Mouse (Mus musculus) heart, embryonic 16.5 days (tissue): ENCODE measurements around the gene Trpc4ap. TPM values are rescaled to one million over a fixed set of nuclear protein-coding genes. Genes with fewer than 3 reads are reported as not detected.

Experiments
- ATAC-seq: fragments of 200-750 bp; cut with Nextera tagmentation; replicated peaks from 2 replicates; pipeline ENCODE4 v1.8.0; 2017; ENCODE audit warnings: moderate number of reproducible peaks; ENCODE audit not compliant: insufficient read depth, low FRiP score; ENCODE audit errors: extremely low read depth
- H3K27ac ChIP-seq: fragments of 300-500 bp; sonication (generic); 2 replicates; pipeline ENCODE4 v1.5.1; 2014; ENCODE audit warnings: mild to moderate bottlenecking, low read length, control low read depth, moderate library complexity
- H3K27me3 ChIP-seq: fragments of 300-500 bp; sonication (generic); 2 replicates; pipeline ENCODE4 v1.6.1; 2014; ENCODE audit warnings: low read length, mixed read lengths; ENCODE audit not compliant: control insufficient read depth, insufficient read depth
- H3K36me3 ChIP-seq: fragments of 300-500 bp; sonication (generic); 2 replicates; pipeline ENCODE4 v1.6.1; 2014; ENCODE audit not compliant: control insufficient read depth, insufficient read depth
- H3K4me1 ChIP-seq: fragments of 300-500 bp; sonication (generic); 2 replicates; pipeline ENCODE4 v1.6.1; 2014; ENCODE audit warnings: low read length, mixed read lengths; ENCODE audit not compliant: control insufficient read depth, insufficient read depth
- H3K4me2 ChIP-seq: fragments of 300-500 bp; sonication (generic); 2 replicates; pipeline ENCODE4 v1.6.1; 2014; ENCODE audit warnings: low read depth, mild to moderate bottlenecking, control low read depth, low read length
- H3K4me3 ChIP-seq: fragments of 300-500 bp; sonication (generic); 2 replicates; pipeline ENCODE4 v1.5.1; 2014; ENCODE audit warnings: mild to moderate bottlenecking, control low read depth, low read length
- H3K9ac ChIP-seq: fragments of 300-500 bp; sonication (generic); 2 replicates; pipeline ENCODE4 v1.6.1; 2014; ENCODE audit warnings: low read length, control low read depth
- H3K9me3 ChIP-seq: fragments of 300-500 bp; sonication (generic); replicated peaks from 2 replicates; pipeline ENCODE4 v1.6.1; 2016; ENCODE audit warnings: low read length; ENCODE audit not compliant: control insufficient read depth
- WGBS: fragments of 180-500 bp; shearing (Covaris S2); extraction: QIAGEN DNeasy Blood & Tissue Kit; methylation state at CpG from one replicate; pipeline ENCODE4 v1.1.7; 2014; 5-methylcytosine and 5-hydroxymethylcytosine counted together
- polyA plus RNA-seq: library from polyadenylated mRNA; unstranded; fragments of >200 nt; fragmentation: Nextera tagmentation; extraction: Ambion mirVana; gene quantifications from 2 replicates; pipeline ENCODE4 v1.2.1, GENCODE M21; 2015

Gene Trpc4ap
- polyA plus RNA-seq, 1 experiment from 2014 or later = 98.6 TPM

DNA sequence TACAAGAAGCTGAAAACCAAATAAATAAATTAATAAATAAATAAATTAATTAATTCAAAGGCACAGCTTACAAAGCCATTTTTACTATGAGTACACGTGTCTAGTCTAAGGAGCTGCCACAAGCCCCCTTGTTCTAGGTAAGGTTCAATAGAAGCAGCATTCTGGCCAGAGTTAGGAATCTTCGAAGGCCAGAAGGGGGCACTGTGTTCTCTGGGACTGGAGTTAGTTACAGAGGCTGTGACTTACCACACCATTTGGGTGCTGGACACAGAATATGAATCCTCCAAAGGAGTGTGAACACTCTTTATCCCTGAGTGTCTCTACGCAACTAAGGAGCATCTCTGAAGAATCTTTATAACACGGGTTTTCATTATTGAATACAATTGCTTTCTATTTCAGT lies 23.7 kb downstream of the Trpc4ap start:
- ATAC-seq = no peak
- no peaks in the 10 kb centered on the region for H3K4me1 ChIP-seq
- no peaks in the 10 kb centered on the region for H3K27me3 ChIP-seq
- H3K4me3 ChIP-seq = no peak overlapping the region
- no peaks in the 10 kb centered on the region for H3K9me3 ChIP-seq
- peaks cover 39% of the 10 kb centered on the region for H3K36me3 ChIP-seq
- H3K9ac ChIP-seq = no peak overlapping the region
- H3K4me2 ChIP-seq = no peak overlapping the region
- no peak overlapping the region for H3K27ac ChIP-seq
- 82% methylated on average over 4 of the region's 4 CpGs for WGBS

DNA sequence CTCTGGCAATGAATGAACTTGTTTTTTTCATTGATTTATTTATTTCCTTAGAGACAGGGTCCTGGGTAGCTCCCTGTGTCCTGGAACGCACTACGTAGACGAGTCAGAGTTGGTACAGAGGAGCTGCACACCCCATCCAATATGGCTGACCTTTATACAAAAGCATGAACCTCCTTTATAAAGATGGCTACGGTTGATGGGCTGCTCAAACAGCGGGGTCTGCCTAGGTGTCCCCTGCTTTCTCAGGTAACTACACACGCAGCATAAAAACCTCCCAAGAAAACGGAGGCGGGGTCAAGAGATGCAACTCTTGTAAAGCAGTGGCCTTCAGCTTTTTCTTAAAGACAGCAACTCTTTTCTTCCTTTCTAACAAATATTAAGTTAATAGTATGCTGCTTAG lies 24.3 kb downstream of the Trpc4ap start:
- Histone ChIP-seq H3K27ac (no peak overlapping the region), H3K4me1 (no peaks in the 10 kb centered on the region), H3K9me3 (no peaks in the 10 kb centered on the region), H3K27me3 (no peaks in the 10 kb centered on the region), H3K4me3 (no peak overlapping the region), H3K9ac (no peak overlapping the region), H3K4me2 (no peak overlapping the region), H3K36me3 (peaks cover 41% of the 10 kb centered on the region)
- no peak for ATAC-seq
- 98% methylated on average over 8 of the region's 8 CpGs for WGBS

DNA sequence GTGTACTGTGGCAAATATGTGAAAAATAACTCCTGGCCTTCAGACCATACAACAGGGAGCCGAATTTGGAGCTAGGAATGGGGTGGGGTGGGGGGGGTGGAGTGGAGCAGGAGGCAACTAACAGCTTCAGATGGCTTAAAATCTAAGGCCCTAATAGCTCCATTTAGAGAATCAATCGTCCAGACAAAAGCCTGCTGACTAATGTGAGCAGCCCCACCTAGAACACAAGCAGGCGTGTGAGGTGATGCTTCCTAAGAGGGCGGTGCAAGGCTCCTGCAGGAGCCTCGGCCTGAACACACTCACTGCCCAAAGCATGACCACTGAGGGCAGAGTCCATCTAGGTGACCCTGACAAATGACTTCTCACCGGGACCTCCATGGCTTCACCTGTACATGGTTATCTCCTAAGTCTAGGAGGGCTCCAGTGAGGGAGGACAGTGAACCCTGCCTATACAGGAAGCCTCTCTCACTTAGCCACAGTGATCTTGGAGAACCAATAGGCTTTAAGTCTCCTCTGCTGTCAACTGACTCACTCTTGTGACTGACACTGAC lies 28.2 kb downstream of the Trpc4ap start:
- Histone ChIP-seq H3K9me3 (no peaks in the 10 kb centered on the region), H3K27me3 (no peaks in the 10 kb centered on the region), H3K27ac (no peak overlapping the region), H3K4me3 (no peak overlapping the region), H3K9ac (no peak overlapping the region), H3K4me2 (no peak overlapping the region), H3K36me3 (peaks cover 45% of the 10 kb centered on the region), H3K4me1 (no peaks in the 10 kb centered on the region)
- 82% methylated on average over 6 of the region's 6 CpGs for WGBS
- ATAC-seq = no peak

DNA sequence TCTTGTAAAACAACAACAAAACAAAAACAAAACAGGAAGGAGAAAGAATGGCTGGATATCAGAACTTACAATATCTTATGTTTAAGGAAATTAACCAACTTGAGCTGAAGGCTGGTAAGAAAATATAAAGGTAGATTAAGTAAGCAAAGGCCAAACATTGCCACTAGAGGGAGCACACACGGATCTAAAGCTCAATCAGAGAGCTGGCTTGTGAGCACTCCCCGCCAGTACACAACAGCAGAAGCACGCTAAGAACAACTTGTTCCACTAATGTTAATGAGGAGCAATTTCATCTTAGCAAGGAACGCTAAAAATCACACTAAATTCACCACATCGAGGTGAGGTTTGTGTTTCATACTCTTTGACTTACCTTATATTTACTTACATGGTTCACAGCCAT lies 29.1 kb downstream of the Trpc4ap start:
- no peak overlapping the region for H3K4me2 ChIP-seq
- H3K27ac ChIP-seq = no peak overlapping the region
- no peaks in the 10 kb centered on the region for H3K4me1 ChIP-seq
- ATAC-seq = no peak
- H3K9me3 ChIP-seq = no peaks in the 10 kb centered on the region
- 20% methylated on average over 5 of the region's 5 CpGs for WGBS
- H3K27me3 ChIP-seq = no peaks in the 10 kb centered on the region
- no peak overlapping the region for H3K4me3 ChIP-seq
- no peak overlapping the region for H3K9ac ChIP-seq
- peaks cover 50% of the 10 kb centered on the region for H3K36me3 ChIP-seq

DNA sequence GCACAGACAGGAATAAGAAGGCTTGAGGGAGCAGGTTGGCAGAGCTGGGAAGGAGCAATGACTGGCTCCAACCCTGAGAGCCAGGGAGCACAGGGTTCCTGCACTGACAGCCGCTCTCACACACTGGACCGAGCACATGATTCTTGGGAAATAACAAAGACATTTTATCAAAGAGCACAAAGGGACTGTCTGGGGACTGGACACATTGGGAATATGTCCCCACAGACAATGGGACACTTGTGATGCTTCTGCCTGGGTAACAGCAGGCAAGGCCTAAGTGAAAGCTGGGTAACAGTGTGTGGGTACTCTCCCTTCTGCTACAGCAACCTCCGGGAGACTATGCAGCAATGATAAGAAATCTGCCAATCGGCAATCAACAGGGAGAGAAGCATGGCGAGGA lies 29.8 kb downstream of the Trpc4ap start:
- Histone ChIP-seq H3K9ac (no peak overlapping the region), H3K4me3 (no peak overlapping the region), H3K4me1 (no peaks in the 10 kb centered on the region), H3K27me3 (no peaks in the 10 kb centered on the region), H3K9me3 (no peaks in the 10 kb centered on the region), H3K36me3 (peaks cover 49% of the 10 kb centered on the region), H3K27ac (no peak overlapping the region), H3K4me2 (no peak overlapping the region)
- ATAC-seq = no peak
- WGBS = 90% methylated on average over 5 of the region's 5 CpGs

DNA sequence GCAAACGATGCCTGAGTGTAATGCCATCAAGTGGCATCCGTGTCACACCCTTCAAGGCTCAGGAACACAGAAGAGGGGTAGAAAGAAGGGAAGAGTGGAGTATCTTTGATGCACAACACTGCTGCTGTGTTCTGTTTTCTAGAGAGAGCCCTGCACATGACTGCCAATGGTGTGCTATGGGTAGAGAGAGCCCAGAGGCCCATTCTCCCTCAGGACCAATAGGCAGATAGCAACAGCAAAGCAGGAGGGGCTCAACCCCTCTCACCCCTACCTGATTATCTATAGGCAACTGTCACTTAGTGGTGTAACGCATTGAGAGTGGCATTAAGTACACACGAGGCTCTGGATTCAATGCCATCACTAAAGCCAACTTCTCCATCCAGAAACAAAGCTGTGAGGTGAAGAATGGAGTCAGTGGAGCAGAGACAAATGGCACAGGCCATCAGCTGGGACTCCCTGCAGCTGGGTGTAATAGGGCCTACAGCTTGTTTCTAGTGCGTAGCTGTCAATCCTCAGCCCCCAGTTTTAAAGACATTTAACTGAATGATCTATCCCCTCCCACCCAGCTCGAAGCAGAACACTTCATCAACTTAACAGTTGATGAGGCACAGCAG lies 36.3 kb downstream of the Trpc4ap start:
- ATAC-seq = no peak
- Histone ChIP-seq H3K36me3 (peaks cover 57% of the 10 kb centered on the region), H3K27ac (no peak overlapping the region), H3K9me3 (no peaks in the 10 kb centered on the region), H3K4me1 (no peaks in the 10 kb centered on the region), H3K9ac (no peak overlapping the region), H3K4me3 (no peak overlapping the region), H3K4me2 (no peak overlapping the region), H3K27me3 (no peaks in the 10 kb centered on the region)
- 80% methylated on average over 6 of the region's 6 CpGs for WGBS

DNA sequence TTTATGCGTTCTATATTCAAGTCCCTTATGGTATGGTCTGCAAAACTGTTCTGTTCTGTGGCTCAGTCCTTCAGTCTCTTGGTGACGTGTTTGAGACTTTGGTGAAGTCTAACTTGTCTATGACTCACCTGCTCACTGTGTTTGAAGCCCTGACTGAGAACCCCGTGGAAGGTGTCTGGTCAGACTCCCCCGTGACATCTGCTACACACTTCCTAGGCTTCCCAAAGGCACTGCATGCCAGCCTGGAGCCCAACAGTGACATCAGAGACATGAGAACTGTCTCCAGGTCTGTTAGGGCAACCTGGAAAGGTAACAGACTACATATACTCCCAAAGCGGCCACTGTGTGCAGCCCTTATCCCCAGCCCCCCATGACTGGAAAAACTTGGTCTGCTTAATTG lies 39.6 kb downstream of the Trpc4ap start:
- Histone ChIP-seq H3K27ac (no peak overlapping the region), H3K4me3 (no peak overlapping the region), H3K9ac (no peak overlapping the region), H3K27me3 (no peaks in the 10 kb centered on the region), H3K9me3 (no peaks in the 10 kb centered on the region), H3K4me1 (no peaks in the 10 kb centered on the region), H3K36me3 (peaks cover 70% of the 10 kb centered on the region), H3K4me2 (no peak overlapping the region)
- ATAC-seq = no peak
- WGBS = 92% methylated on average over 5 of the region's 5 CpGs

DNA sequence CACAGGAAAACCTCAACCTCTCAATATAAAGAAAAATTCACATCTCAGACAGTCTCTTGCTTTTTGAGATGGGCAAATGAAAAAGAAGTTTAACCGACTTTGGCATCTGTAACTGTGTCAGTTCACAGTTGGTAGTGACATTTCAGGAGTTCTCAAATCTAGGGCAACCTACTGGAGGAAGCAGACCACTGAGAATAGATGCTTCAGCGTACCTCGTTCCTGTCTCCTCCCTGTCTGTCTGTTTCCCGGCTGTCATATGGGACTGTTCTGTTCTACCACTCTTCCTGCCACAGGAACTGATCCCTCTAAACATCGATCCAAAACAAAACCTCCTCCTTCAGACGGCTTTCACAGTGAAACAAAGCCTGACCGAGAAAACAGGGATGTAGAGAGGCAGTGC lies 46.4 kb downstream of the Trpc4ap start:
- WGBS = 86% methylated on average over 7 of the region's 7 CpGs
- no peaks in the 10 kb centered on the region for H3K9me3 ChIP-seq
- no peak overlapping the region for H3K27ac ChIP-seq
- ATAC-seq = no peak
- H3K27me3 ChIP-seq = no peaks in the 10 kb centered on the region
- H3K4me1 ChIP-seq = no peaks in the 10 kb centered on the region
- H3K36me3 ChIP-seq = peaks cover 60% of the 10 kb centered on the region
- H3K4me3 ChIP-seq = no peak overlapping the region
- no peak overlapping the region for H3K9ac ChIP-seq
- H3K4me2 ChIP-seq = no peak overlapping the region

DNA sequence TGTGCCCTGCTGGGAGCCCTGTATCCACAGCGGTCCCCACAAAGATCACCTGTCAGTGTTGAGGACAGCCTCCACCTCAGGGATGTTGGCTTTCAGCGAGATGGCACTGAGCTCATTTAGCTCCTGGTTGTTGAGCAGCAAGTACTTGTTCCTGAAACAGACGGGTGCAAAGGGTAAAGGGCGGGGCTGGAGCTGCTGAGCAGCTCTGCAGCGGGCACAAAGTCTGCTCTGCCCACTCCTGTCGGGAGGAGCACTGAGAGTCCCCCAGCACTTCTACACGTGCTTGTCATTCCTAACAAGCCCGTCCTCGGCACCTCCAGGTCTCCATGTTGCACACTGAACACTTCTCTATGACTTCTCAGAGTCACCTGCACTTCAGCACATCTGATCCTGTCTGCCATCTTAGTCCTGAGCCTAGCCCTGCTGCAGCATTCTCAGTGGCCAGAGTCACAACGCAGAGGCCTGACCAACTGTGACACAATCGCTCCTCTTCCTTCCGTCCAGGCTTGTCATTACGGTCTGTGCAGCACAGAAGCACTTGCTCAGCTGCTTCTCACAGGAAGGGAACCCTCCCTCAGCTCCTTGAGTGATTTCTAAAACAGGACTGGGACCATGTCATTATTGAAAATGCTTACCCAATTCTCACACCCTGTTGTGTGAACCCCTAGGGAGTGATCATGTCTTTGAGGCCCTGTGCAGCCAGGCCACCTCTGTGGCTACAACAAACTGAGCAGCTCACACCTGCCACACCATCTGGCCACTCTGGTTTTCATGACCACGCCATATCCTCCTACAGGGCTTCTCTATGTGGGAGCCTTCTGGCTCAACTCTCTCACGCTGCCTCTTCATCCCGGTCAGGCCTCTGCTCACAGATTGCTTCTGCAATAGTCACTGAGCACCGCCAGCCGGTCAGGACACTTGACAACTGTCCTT lies 50.4 kb downstream of the Trpc4ap start:
- H3K4me1 ChIP-seq = no peaks in the 10 kb centered on the region
- H3K27ac ChIP-seq = no peak overlapping the region
- no peak for ATAC-seq
- H3K9ac ChIP-seq = no peak overlapping the region
- no peak overlapping the region for H3K4me2 ChIP-seq
- H3K9me3 ChIP-seq = no peaks in the 10 kb centered on the region
- no peaks in the 10 kb centered on the region for H3K27me3 ChIP-seq
- whole genome bisulfite sequencing = 78% methylated on average over 18 of the region's 18 CpGs
- peaks cover 62% of the 10 kb centered on the region for H3K36me3 ChIP-seq
- H3K4me3 ChIP-seq = no peak overlapping the region
